Mouse (Mus musculus): Measurements from ENCODE around the gene Btg1.

DNA sequence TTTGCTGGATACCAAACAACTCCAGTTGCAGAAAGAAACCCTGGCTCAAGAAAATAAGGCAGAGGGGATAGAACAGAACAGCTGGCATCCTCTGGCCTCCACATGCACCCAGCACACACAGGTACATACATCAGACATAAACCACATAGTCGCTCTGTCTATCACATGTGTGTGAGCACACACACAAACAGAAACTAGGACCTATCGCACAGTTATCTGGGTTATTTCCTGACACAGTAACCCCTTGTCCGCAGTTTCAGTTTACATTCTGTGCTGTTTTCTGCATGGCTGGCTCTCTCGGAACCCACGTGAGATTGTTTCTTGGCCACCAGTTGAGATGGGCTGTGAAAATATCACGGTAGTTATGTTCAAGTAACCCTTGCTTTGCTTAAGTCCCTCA, 28.6 kb upstream of the Btg1 start:
- TF ChIP-seq CTCF (IDR thresholded peaks at IDR 0.05; ENCODE audit: low read depth, low read length) = no peak
- TF ChIP-seq POLR2A (IDR thresholded peaks at IDR 0.05; ENCODE audit: insufficient read depth, low read length) = no peak

Measured in ES-Bruce4 (cell line).